Mouse (Mus musculus): ENCODE measurements around the gene 4921511C20Rik.

4921511C20Rik gene

DNA sequence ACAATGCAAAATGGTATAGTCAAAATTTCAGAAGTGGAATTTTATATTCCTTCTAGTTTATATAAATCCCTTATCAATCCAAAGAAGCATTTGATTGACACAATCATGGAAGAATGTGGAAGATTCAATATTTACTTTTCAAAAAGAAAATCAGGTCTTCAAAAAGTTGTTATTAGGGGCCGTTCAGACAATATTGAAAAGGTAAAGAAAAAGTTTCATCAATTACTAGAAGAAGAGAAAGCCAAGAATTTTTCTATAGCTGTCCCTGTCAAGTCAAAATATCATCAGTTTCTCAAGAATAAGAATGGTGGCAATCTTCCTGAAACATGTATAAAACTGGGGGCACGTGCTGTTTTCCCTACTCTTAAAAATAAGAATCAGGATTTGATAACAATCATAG, at the start of gene 4921511C20Rik:
Gene 4921511C20Rik (plus strand): TSS at position 301 of the 400 bp plus-strand sequence.
- no peak for DNase-seq (ENCODE audit: low read depth)
